Mouse (Mus musculus) E14TG2a.4 (cell line): Measurements from ENCODE around the gene Fam69b.

ENCODE experiments used
- H3K27me3 ChIP-seq: 2 replicates; pipeline ENCODE4 v1.6.1; 2014; ENCODE audit warnings: low read length, control low read depth; ENCODE audit not compliant: insufficient read depth
- H3K36me3 ChIP-seq: 2 replicates; pipeline ENCODE4 v1.6.1; 2014; ENCODE audit warnings: low read length, control low read depth; ENCODE audit not compliant: insufficient read depth
- H3K4me1 ChIP-seq: replicated peaks from 2 replicates; pipeline ENCODE4 v1.6.1; 2014; ENCODE audit warnings: low read depth, low read length, control low read depth
- H3K4me3 ChIP-seq: replicated peaks from 2 replicates; pipeline ENCODE4 v1.5.1; 2014; ENCODE audit warnings: mild to moderate bottlenecking, low read length
- H3K9me3 ChIP-seq: 2 replicates; pipeline ENCODE4 v1.6.1; 2014; ENCODE audit warnings: low read length, control low read depth
- CTCF ChIP-seq: conservative IDR thresholded peaks from 2 replicates; pipeline ENCODE4 v1.5.1; 2014; ENCODE audit warnings: low read length
- NANOG ChIP-seq: IDR thresholded peaks from 2 replicates; pipeline ENCODE4 v1.6.1; 2014; ENCODE audit warnings: borderline replicate concordance, low read length, mixed read lengths
- POU5F1 ChIP-seq: IDR thresholded peaks from 2 replicates; pipeline ENCODE4 v1.6.1; 2014; ENCODE audit warnings: low read length, borderline replicate concordance

Gene Fam69b

DNA sequence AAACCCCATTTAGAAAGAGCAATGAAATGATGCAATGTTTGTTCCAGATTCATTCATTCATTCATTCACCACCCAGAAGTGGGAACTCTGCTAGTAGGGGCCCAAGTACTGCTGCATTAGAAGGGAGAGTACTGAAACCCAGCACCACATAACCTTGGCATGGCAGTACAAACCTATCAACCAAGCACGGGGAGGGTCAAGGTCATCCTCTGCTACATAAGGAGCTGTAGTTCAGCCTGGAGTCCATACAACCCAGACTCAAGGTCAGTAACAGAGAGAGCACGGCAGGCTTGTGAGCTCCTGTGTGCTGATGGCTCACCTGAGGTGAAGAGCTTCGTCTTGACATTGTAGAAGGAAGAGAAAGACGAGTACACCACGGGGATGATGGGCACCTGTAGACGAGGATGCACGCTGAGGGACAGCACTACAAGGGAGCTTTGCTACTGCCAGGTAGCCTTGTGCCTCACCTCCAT, 33.8 kb upstream of the Fam69b start:
- H3K36me3 ChIP-seq = peaks cover 82% of the 10 kb centered on the region
- no peak overlapping the region; the same call in 1 of the 2 replicates for H3K4me3 ChIP-seq
- no peaks in the 10 kb centered on the region for H3K27me3 ChIP-seq
- H3K4me1 ChIP-seq = peaks cover 65% of the 10 kb centered on the region
- TF ChIP-seq POU5F1 (no peak), NANOG (no peak), CTCF (no peak)
- H3K9me3 ChIP-seq = no peaks in the 10 kb centered on the region

DNA sequence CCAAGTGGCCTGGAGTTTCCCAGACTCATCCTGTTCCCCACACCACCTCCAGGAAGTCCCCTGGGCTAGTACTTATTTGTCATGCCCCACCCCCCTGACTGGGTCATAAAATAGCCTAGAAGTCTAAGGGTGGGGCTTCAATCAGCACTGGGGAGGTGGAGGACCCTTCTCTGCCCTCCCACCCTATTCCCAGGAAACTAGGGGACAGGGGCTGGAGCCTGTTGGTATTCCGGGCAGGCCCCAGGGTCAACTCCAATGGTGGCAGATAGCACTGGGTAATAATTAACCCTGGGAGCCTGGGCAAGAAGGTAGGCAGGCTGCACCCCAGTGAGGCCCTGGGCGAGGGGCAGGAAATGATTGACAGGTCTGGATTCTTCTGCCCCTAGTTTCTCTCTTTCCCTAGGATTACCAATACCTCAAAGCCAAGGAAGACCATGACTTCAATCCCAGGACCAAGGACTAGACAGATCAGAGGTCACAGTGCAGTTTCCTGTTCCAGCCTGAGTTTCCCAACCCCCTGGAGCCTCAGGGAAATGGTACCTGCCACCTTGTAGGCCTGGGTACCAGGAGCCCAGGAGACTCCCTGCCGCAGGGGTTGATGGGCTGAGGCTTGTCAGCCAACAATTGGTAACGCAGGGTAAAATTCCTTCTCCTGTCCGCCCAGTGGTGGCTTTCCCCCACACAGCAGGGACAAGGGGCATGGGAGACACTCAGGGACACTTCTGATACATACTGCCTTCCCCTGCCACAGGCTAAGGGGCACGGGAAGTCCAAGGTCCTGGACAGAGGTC, 33.1 kb upstream of the Fam69b start:
- Histone ChIP-seq H3K9me3 (no peaks in the 10 kb centered on the region), H3K4me1 (peaks cover 72% of the 10 kb centered on the region), H3K4me3 (peak overlapping the region; percentile 2; the same call in 1 of the 2 replicates), H3K27me3 (no peaks in the 10 kb centered on the region), H3K36me3 (peaks cover 81% of the 10 kb centered on the region)
- TF ChIP-seq POU5F1 (no peak), CTCF (no peak), NANOG (no peak)

DNA sequence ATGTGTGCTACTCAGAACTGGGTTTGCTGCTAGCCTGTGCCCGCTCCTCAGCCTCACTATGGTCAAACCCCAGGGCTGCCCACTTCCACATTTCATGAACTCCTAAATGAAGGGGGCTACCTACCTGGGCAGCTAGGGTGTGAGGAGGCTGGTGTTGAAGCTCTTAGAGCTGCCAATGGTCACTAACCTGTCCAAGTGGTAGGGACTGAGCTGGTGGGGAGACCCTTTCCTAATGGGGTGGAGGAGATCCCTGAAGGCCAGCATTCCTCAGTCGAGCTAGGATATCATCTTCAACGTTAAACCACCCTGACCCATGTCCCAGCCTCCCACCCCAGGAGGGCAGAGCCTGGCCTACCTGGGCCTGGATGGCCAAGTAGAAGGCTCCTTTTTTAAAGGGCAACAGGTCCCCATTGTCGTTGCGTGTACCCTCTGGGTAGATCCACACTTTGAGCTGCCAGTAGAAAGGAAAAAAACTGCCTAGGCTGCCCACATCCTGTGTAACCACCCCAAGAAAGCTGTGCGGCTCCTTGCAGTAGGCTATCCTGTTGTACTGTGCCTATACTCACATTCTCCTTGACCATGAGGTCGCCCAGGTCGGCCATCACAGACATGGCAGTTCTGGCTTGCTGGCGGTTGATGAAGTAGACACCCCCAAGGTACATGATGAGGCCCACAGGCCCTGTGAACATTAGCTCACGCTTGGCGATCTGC, 32.4 kb upstream of the Fam69b start:
- Histone ChIP-seq H3K36me3 (peaks cover 75% of the 10 kb centered on the region), H3K27me3 (no peaks in the 10 kb centered on the region), H3K4me1 (peaks cover 79% of the 10 kb centered on the region), H3K9me3 (no peaks in the 10 kb centered on the region), H3K4me3 (0 out of 2 replicates have a peak overlapping the region, but pooled peaks have one; percentile 2)
- no peak for TF ChIP-seq CTCF
- TF ChIP-seq NANOG = no peak
- TF ChIP-seq POU5F1 = no peak

DNA sequence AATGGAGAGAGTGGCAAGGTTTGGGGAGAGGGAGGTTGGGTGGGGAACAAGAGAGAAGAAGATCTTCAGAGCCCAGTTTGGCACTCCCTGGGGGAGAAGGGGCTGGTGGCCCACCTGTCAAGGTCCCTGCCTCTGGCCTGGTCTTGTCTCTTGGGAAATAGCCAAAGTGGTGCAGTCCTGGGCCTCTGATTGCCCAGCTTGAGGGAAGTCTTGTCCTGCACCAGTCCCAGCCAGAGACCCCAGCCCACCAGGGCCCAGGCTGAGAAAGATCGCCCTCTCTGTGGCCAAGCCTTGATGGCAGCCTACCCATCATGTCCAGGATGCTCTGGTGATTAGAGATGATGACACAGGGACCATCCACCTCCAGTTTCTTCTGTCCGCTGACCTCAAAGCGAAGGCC, 31.4 kb upstream of the Fam69b start:
- Histone ChIP-seq H3K4me3 (no peak overlapping the region), H3K4me1 (peaks cover 88% of the 10 kb centered on the region), H3K36me3 (peaks cover 70% of the 10 kb centered on the region), H3K9me3 (no peaks in the 10 kb centered on the region), H3K27me3 (no peaks in the 10 kb centered on the region)
- no peak for TF ChIP-seq NANOG
- no peak for TF ChIP-seq CTCF

DNA sequence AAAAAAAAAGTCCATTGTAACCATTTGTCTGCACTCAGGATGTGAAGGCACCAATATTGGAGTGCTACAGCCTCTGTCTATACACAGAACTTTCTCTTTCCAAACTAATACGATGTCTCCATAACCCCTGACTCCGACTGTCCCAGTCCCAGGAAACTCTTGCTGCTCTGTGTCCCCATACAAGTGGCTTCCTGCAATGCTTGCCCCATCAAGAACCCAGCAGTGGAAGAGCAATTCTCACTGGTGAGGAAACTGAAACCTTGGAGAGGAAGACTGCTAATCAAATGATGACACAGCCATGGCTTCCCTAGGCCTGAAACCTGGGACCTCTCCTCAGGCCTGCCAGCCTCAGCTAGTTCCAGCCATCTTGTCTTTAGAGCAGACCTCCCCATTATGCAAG, 30.4 kb upstream of the Fam69b start:
- no peaks in the 10 kb centered on the region for H3K9me3 ChIP-seq
- peaks cover 93% of the 10 kb centered on the region for H3K4me1 ChIP-seq
- H3K36me3 ChIP-seq = peaks cover 62% of the 10 kb centered on the region
- TF ChIP-seq CTCF = no peak
- no peak for TF ChIP-seq NANOG
- TF ChIP-seq POU5F1 = no peak
- H3K4me3 ChIP-seq = no peak overlapping the region
- no peaks in the 10 kb centered on the region for H3K27me3 ChIP-seq

DNA sequence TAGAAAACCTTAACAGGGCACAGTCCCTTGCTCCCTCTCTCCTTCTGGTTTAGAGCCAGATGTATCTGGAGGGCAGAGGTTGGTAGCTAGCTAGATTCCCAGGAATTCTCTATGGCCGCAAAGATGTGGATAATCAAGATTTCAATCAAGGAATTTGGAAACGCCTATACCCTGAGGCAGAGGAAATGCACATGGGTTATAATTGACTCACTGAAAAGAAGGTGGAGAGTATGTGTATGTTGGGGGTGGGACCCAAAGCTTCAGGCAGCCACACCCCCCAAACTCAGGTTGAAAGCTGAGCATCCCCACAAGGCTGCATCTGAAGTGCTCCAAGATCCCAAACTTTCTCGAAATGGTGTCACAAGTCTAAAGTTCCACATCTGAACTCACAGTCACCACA, 29.8 kb upstream of the Fam69b start:
- Histone ChIP-seq H3K9me3 (no peaks in the 10 kb centered on the region), H3K4me3 (no peak overlapping the region), H3K36me3 (peaks cover 55% of the 10 kb centered on the region), H3K4me1 (peaks cover 93% of the 10 kb centered on the region), H3K27me3 (no peaks in the 10 kb centered on the region)
- TF ChIP-seq CTCF = no peak
- no peak for TF ChIP-seq NANOG
- TF ChIP-seq POU5F1 = no peak

DNA sequence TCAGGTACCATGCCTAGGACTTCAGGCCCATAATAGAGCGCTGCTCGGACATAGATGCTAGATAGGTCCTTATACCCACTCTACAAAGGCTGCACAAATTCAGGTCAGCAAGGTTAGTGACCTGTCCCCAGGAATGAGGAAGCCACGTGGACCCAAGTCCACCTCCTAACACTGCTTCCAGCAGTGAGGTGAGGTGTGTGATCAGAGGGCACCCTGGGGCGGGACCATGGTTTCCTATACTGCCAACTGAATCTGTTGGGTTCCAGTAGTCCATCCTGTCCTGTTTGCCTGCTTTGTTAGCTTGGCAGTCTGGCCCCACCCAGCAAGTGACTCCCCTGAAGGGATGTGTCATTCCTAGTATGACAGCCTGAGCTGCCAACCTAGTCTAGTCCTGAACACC, 28.3 kb upstream of the Fam69b start:
- Histone ChIP-seq H3K4me3 (no peak overlapping the region), H3K4me1 (peaks cover 87% of the 10 kb centered on the region), H3K27me3 (no peaks in the 10 kb centered on the region), H3K36me3 (peaks cover 42% of the 10 kb centered on the region), H3K9me3 (no peaks in the 10 kb centered on the region)
- TF ChIP-seq CTCF (no peak), NANOG (no peak), POU5F1 (no peak)

DNA sequence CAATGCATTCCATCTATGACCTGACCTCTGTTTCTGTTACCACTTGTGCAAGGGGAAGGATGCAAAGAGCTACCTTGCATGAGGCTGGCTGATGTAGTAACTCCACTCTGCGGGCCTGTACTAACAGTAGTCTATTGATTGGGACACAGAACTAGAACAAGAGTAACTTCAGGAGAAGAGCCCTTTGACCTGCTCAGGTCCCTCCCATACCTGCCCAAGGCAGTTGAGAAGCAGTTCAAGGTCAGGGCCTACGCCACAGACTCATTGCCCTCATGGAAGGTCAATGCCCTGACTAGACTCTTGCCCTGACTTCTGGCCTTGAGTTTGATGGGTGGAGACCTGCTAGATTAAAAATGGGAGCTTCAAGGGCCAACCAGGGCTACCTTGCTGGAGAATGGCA, 27.6 kb upstream of the Fam69b start:
- H3K4me3 ChIP-seq = peak overlapping the region; percentile 45; the same call in 1 of the 2 replicates
- no peak for TF ChIP-seq CTCF
- TF ChIP-seq NANOG = peak; percentile 54; the same call in 1 of the 2 replicates
- peaks cover 86% of the 10 kb centered on the region for H3K4me1 ChIP-seq

More for the DNA sequence above, 27.6 kb upstream of the Fam69b start:
- no peaks in the 10 kb centered on the region for H3K27me3 ChIP-seq
- peaks cover 35% of the 10 kb centered on the region for H3K36me3 ChIP-seq
- H3K9me3 ChIP-seq = no peaks in the 10 kb centered on the region
